Mouse (Mus musculus) megakaryocyte, embryonic 14.5 days (primary cell): ENCODE data around the gene Bcorl1.
"Not testable (repeated sequence)": the region's sequence is repeated elsewhere in the genome, so short reads cannot be mapped to it uniquely, and the experiment has no call there.

Source experiments
- FLI1 ChIP-seq: IDR thresholded peaks from 2 replicates; pipeline ENCODE4 v1.6.1; 2012; ENCODE audit warnings: low read length, inconsistent platforms, mixed read lengths
- GATA1 ChIP-seq: IDR thresholded peaks from 3 replicates; pipeline ENCODE4 v1.6.1; 2012; ENCODE audit warnings: mixed read lengths, low read length, inconsistent platforms, borderline replicate concordance

GRCm38 (mm10) chrX:48436082-48436481 is 94.9 kb downstream of the Bcorl1 start:
- TF ChIP-seq GATA1, FLI1: not testable (repeated sequence)
